Mouse (Mus musculus): ENCODE results near the gene Cdca4. TPM values are rescaled to one million over a fixed set of nuclear protein-coding genes. Genes with fewer than 3 reads are reported as not detected.

Gene Cdca4
- polyA plus RNA-seq, 1 experiment = 21.5 TPM

GRCm38 (mm10) chr12:112870775-112871174, 41.6 kb upstream of the Cdca4 start:
- Histone ChIP-seq H3K4me2 (ENCODE audit: low read depth) (no peak overlapping the region), H3K36me3 (ENCODE audit: control insufficient read depth, insufficient read depth) (no peaks in the 10 kb centered on the region), H3K79me2 (ENCODE audit: control insufficient read depth, insufficient read depth) (no peaks in the 10 kb centered on the region), H3ac (ENCODE audit: control insufficient read depth, insufficient read length) (no peak overlapping the region), H3K27me3 (ENCODE audit: control insufficient read depth, insufficient read depth, insufficient read length) (no peaks in the 10 kb centered on the region), H3K4me3 (no peak overlapping the region)
- TF ChIP-seq E2F4 (IDR thresholded peaks at IDR 0.05; ENCODE audit: insufficient read depth) (no peak), POLR2A (IDR thresholded peaks at IDR 0.05; ENCODE audit: insufficient read length, low read depth) (no peak), MYOG (IDR thresholded peaks at IDR 0.05; ENCODE audit: control insufficient read depth in 1 of 3, insufficient read depth in 1 of 3, insufficient read length in 2 of 3, low read depth in 2 of 3) (no peak), CEBPB (IDR thresholded peaks at IDR 0.05; ENCODE audit: insufficient read depth, poor library complexity, severe bottlenecking) (no peak), POLR2AphosphoS2 (IDR thresholded peaks at IDR 0.05; ENCODE audit: insufficient read length, low read depth) (no peak), MYOD1 (IDR thresholded peaks at IDR 0.05; ENCODE audit: control insufficient read depth in 1 of 3, insufficient read length in 2 of 3, low read depth in 2 of 3) (no peak), MAX (IDR thresholded peaks at IDR 0.05; ENCODE audit: low read depth) (no peak), REST (IDR thresholded peaks at IDR 0.05; ENCODE audit: insufficient read depth, insufficient read length) (no peak), SRF (IDR thresholded peaks at IDR 0.05; ENCODE audit: control insufficient read depth, insufficient read length, low read depth) (no peak), TCF12 (IDR thresholded peaks at IDR 0.05; ENCODE audit: insufficient read depth, poor library complexity, severe bottlenecking) (no peak), USF1 (IDR thresholded peaks at IDR 0.05; ENCODE audit: low read depth) (no peak), TCF3 (IDR thresholded peaks at IDR 0.05; ENCODE audit: insufficient read length, low read depth) (no peak)

- H3K4me3 ChIP-seq = no peak overlapping the region
- no peaks in the 10 kb centered on the region for H3K79me2 ChIP-seq (ENCODE audit: control insufficient read depth, insufficient read depth)
Measured at GRCm38 (mm10) chr12:112869783-112870204, 40.6 kb upstream of the Cdca4 start.

GRCm38 (mm10) chr12:112868178-112869087, 39.2 kb upstream of the Cdca4 start, which contains the start of gene Gpr132:
Gene Gpr132, minus strand, starts transcription at chr12:112868228.
- H3K4me2 ChIP-seq (ENCODE audit: low read depth) = no peak within 1 kb of the TSS
- no peaks in the 10 kb centered on the region for H3K36me3 ChIP-seq (ENCODE audit: control insufficient read depth, insufficient read depth)
- TF ChIP-seq REST (IDR thresholded peaks at IDR 0.05; ENCODE audit: insufficient read depth, insufficient read length) (no peak), USF1 (IDR thresholded peaks at IDR 0.05; ENCODE audit: low read depth) (no peak), E2F4 (IDR thresholded peaks at IDR 0.05; ENCODE audit: insufficient read depth) (no peak), CEBPB (IDR thresholded peaks at IDR 0.05; ENCODE audit: insufficient read depth, poor library complexity, severe bottlenecking) (no peak), POLR2A (IDR thresholded peaks at IDR 0.05; ENCODE audit: insufficient read length, low read depth) (no peak), MYOD1 (IDR thresholded peaks at IDR 0.05; ENCODE audit: control insufficient read depth in 1 of 3, insufficient read length in 2 of 3, low read depth in 2 of 3) (no peak), MAX (IDR thresholded peaks at IDR 0.05; ENCODE audit: low read depth) (no peak), SRF (IDR thresholded peaks at IDR 0.05; ENCODE audit: control insufficient read depth, insufficient read length, low read depth) (no peak), POLR2AphosphoS2 (IDR thresholded peaks at IDR 0.05; ENCODE audit: insufficient read length, low read depth) (no peak)
- no peaks in the 10 kb centered on the region for H3K27me3 ChIP-seq (ENCODE audit: control insufficient read depth, insufficient read depth, insufficient read length)
- H3K4me3 ChIP-seq = no peak within 1 kb of the TSS
- no peak within 1 kb of the TSS for H3ac ChIP-seq (ENCODE audit: control insufficient read depth, insufficient read length)
- no peaks in the 10 kb centered on the region for H3K79me2 ChIP-seq (ENCODE audit: control insufficient read depth, insufficient read depth)

More at GRCm38 (mm10) chr12:112869783-112870204, 40.6 kb upstream of the Cdca4 start:
- no peaks in the 10 kb centered on the region for H3K36me3 ChIP-seq (ENCODE audit: control insufficient read depth, insufficient read depth)
- TF ChIP-seq SRF (IDR thresholded peaks at IDR 0.05; ENCODE audit: control insufficient read depth, insufficient read length, low read depth) (no peak), MAX (IDR thresholded peaks at IDR 0.05; ENCODE audit: low read depth) (no peak), E2F4 (IDR thresholded peaks at IDR 0.05; ENCODE audit: insufficient read depth) (no peak), MYOG (IDR thresholded peaks at IDR 0.05; ENCODE audit: control insufficient read depth in 1 of 3, insufficient read depth in 1 of 3, insufficient read length in 2 of 3, low read depth in 2 of 3) (no peak), POLR2A (IDR thresholded peaks at IDR 0.05; ENCODE audit: insufficient read length, low read depth) (no peak), CEBPB (IDR thresholded peaks at IDR 0.05; ENCODE audit: insufficient read depth, poor library complexity, severe bottlenecking) (no peak), MYOD1 (IDR thresholded peaks at IDR 0.05; ENCODE audit: control insufficient read depth in 1 of 3, insufficient read length in 2 of 3, low read depth in 2 of 3) (no peak), TCF3 (IDR thresholded peaks at IDR 0.05; ENCODE audit: insufficient read length, low read depth) (no peak), REST (IDR thresholded peaks at IDR 0.05; ENCODE audit: insufficient read depth, insufficient read length) (no peak), POLR2AphosphoS2 (IDR thresholded peaks at IDR 0.05; ENCODE audit: insufficient read length, low read depth) (no peak), TCF12 (IDR thresholded peaks at IDR 0.05; ENCODE audit: insufficient read depth, poor library complexity, severe bottlenecking) (no peak), USF1 (IDR thresholded peaks at IDR 0.05; ENCODE audit: low read depth) (no peak)
- H3K4me2 ChIP-seq (ENCODE audit: low read depth) = no peak overlapping the region
- H3K27me3 ChIP-seq (ENCODE audit: control insufficient read depth, insufficient read depth, insufficient read length) = no peaks in the 10 kb centered on the region
- H3ac ChIP-seq (ENCODE audit: control insufficient read depth, insufficient read length) = no peak overlapping the region

- H3K4me3 ChIP-seq = no peak overlapping the region
- no peaks in the 10 kb centered on the region for H3K27me3 ChIP-seq (ENCODE audit: control insufficient read depth, insufficient read depth, insufficient read length)
- TF ChIP-seq E2F4 (IDR thresholded peaks at IDR 0.05; ENCODE audit: insufficient read depth) = no peak
- peak overlapping the region; percentile 36 for H3K4me2 ChIP-seq (ENCODE audit: low read depth)
- no peak overlapping the region for H3ac ChIP-seq (ENCODE audit: control insufficient read depth, insufficient read length)
- H3K36me3 ChIP-seq (ENCODE audit: control insufficient read depth, insufficient read depth) = no peaks in the 10 kb centered on the region
- H3K79me2 ChIP-seq (ENCODE audit: control insufficient read depth, insufficient read depth) = no peaks in the 10 kb centered on the region
Measured at GRCm38 (mm10) chr12:112867106-112867674, 38.0 kb upstream of the Cdca4 start.

All from myocyte (in vitro differentiated cells).